Mouse (Mus musculus): ENCODE results near the gene Acp5.
A peak's percentile ranks its signal among the peaks of the same experiment; 100 is the strongest.

DNA sequence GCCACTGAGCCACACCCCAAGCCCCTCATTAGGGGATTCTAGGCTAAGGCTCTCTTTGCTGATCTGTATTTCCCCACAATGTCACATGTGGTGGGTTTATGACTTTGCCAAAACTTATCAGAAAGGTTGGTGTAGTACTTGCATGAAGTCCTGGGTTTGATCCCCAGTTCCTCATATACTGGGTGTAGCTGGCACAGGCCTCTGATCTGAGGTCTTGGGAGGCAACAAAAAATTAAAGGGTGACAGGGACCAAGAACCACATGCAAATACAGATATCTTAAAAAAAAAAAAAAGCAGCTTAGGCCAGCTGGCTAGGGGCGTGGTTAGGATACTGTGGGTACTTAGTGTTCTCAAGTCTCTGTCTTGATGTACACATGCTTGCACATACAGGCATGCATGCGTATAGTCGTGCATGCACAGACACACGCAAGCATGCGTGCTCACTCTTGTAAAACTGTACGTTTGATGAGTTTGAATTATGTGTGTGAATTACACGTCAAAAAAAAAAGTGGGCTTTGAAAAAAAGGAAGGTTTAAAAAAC, 12.4 kb downstream of the Acp5 start:
- TF ChIP-seq ZKSCAN1 (IDR thresholded peaks at IDR 0.05; ENCODE audit: low read depth, low read length) (0 out of 2 replicates have a peak, but pooled peaks have one; percentile 60), TCF12 (IDR thresholded peaks at IDR 0.05; ENCODE audit: low read depth, low read length) (peak; percentile 73)

Data from MEL (cell line).